Mouse (Mus musculus) neural tube, embryonic 11.5 days (tissue): ENCODE results near the gene Trim30a. TPM values are rescaled to one million over a fixed set of nuclear protein-coding genes. Genes with fewer than 3 reads are reported as not detected.
A peak's percentile ranks its signal among the peaks of the same experiment; 100 is the strongest.
"Not testable (repeated sequence)": the region's sequence is repeated elsewhere in the genome, so short reads cannot be mapped to it uniquely, and the experiment has no call there.

Source experiments
- ATAC-seq: fragments of 200-750 bp; cut with Nextera tagmentation; 2 replicates; pipeline ENCODE4 v1.8.0; 2017; ENCODE audit warnings: moderate number of reproducible peaks, mild to moderate bottlenecking, moderate TSS enrichment, moderate library complexity; ENCODE audit not compliant: insufficient read depth, low FRiP score, low TSS enrichment
- DNase-seq: peaks from one replicate; pipeline ENCODE4 v3.0.0-alpha.2; 2015; ENCODE audit warnings: low spot score
- H3K27ac ChIP-seq: fragments of 300-500 bp; sonication (generic); 2 replicates; pipeline ENCODE4 v1.5.1; 2014; ENCODE audit warnings: low read depth, mild to moderate bottlenecking, low read length
- H3K27me3 ChIP-seq: fragments of 300-500 bp; sonication (generic); 2 replicates; pipeline ENCODE4 v1.6.1; 2014; ENCODE audit warnings: mild to moderate bottlenecking, low read length, mixed read lengths; ENCODE audit not compliant: control insufficient read depth, insufficient read depth
- H3K36me3 ChIP-seq: fragments of 300-500 bp; sonication (generic); 2 replicates; pipeline ENCODE4 v1.6.1; 2014; ENCODE audit warnings: mild to moderate bottlenecking, low read length, moderate library complexity, mixed read lengths; ENCODE audit not compliant: control insufficient read depth, insufficient read depth
- H3K4me1 ChIP-seq: fragments of 300-500 bp; sonication (generic); 2 replicates; pipeline ENCODE4 v1.6.1; 2014; ENCODE audit warnings: low read length, mixed read lengths; ENCODE audit not compliant: control insufficient read depth, insufficient read depth
- H3K4me2 ChIP-seq: fragments of 300-500 bp; sonication (generic); 2 replicates; pipeline ENCODE4 v1.6.1; 2014; ENCODE audit warnings: low read depth, mild to moderate bottlenecking, moderate library complexity
- H3K4me3 ChIP-seq: fragments of 300-500 bp; sonication (generic); 2 replicates; pipeline ENCODE4 v1.5.1; 2014; ENCODE audit warnings: low read depth, low read length
- H3K9ac ChIP-seq: fragments of 300-500 bp; sonication (generic); 2 replicates; pipeline ENCODE4 v1.6.1; 2014; ENCODE audit warnings: mild to moderate bottlenecking, low read length
- H3K9me3 ChIP-seq: fragments of 300-500 bp; sonication (generic); 2 replicates; pipeline ENCODE4 v1.6.1; 2016; ENCODE audit warnings: low read length; ENCODE audit not compliant: control insufficient read depth
- WGBS: fragments of 180-500 bp; shearing (Covaris S2); extraction: QIAGEN DNeasy Blood & Tissue Kit; methylation state at CpG from one replicate; pipeline ENCODE4 v1.1.7; 2014; 5-methylcytosine and 5-hydroxymethylcytosine counted together
- polyA plus RNA-seq: library from polyadenylated mRNA; unstranded; fragments of >200 nt; fragmentation: Nextera tagmentation; extraction: Ambion mirVana; gene quantifications from 2 replicates; pipeline ENCODE4 v1.2.1, GENCODE M21; 2014

The Trim30a gene
- 0.95 and 1.1 TPM in 2 replicates for polyA plus RNA-seq

DNA sequence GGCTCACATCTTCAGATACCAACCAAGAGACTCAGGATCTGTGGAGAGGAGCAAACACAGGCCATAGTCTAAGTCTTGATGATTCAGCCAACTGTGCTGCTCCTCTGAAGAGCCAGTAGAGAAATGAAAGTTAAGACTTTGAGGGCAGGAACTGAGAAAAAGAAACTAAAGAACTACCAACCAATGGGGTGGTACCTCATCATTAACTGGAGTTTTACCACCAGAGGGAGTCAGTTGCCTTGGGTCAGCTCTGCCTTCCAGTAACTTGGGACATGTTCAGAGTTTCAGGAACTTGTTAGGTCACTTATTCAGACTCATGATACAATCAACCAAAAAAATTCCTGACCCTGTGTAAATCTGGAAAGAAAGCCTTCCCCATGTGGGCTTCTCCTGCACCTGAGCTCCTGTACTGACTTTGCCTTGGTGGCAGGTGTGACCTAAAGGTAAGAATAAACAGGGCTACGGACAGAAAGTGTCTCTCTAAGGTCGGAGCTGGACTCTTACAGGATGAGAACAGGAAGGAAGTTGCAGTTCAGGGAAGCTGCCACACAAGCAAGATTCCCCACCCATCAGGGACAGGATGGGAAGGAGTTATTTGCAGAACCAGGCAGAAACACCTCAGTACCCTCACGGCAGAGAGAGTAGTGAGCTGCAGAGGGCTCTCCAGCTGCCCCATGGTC lies at the start of gene Trim30a:
TSS of gene Trim30a (minus strand) at position 129 of the 680 bp plus-strand sequence.
- Histone ChIP-seq H3K9me3 (no peaks in the 10 kb centered on the region), H3K36me3 (no peaks in the 10 kb centered on the region), H3K9ac (no peak within 1 kb of the TSS), H3K4me2 (no peak within 1 kb of the TSS), H3K4me1 (no peaks in the 10 kb centered on the region), H3K27me3 (no peaks in the 10 kb centered on the region), H3K27ac (no peak within 1 kb of the TSS), H3K4me3 (no peak within 1 kb of the TSS)
- 78% methylated on average over 3 of the region's 3 CpGs for WGBS
- ATAC-seq (no peak), DNase-seq (no peak)

- not testable (repeated sequence) for DNase-seq, H3K4me1 ChIP-seq, H3K27me3 ChIP-seq, H3K4me3 ChIP-seq, H3K36me3 ChIP-seq, H3K9me3 ChIP-seq, H3K9ac ChIP-seq, ATAC-seq, H3K4me2 ChIP-seq, H3K27ac ChIP-seq
Observed at GRCm38 (mm10) chr7:104507421-104508065, 42.5 kb upstream of the Trim30a start, which contains the start of gene Trim30d. Trim30d (minus strand) TSS chr7:104507849.

DNA sequence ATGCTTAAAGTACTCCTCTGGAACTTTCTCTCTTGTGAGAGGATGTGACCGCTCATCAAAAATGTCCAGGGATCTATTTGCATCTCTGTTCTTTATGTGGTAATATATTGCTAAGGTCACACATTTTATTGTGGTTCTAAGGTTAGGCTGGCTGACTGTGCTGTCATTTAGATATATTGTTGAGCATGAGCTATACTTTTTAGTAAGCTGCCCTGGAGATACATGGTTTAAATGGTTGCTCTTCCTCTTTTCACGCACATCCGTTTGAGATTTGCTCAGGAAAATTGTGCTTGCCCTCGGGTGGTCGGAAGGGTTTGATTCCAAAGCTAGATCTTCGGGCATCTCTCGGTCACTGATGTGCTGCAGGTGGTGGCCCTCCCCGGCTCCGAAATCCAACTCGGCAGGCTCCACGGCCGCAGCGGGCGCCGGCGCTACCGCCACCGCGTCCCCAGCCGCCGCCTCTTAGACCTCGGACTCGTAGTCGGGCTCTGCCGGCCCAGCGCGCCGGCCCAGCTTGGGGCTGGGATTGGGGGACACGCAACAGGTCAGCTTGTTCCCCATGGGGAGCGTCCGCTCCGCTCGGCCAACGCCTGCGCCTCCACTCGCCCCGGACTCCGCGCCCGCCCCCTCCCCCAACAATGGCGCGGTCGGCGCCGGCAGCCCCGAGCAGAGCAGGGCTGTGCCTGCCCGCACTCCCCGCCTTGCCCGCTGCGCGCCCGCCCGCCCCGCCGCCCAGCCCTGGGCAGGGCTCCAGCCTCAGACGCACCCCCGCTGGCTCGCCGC lies 36.8 kb upstream of the Trim30a start:
- Histone ChIP-seq H3K4me3 (peak overlapping the region; percentile 47), H3K36me3 (no peaks in the 10 kb centered on the region)

DNA sequence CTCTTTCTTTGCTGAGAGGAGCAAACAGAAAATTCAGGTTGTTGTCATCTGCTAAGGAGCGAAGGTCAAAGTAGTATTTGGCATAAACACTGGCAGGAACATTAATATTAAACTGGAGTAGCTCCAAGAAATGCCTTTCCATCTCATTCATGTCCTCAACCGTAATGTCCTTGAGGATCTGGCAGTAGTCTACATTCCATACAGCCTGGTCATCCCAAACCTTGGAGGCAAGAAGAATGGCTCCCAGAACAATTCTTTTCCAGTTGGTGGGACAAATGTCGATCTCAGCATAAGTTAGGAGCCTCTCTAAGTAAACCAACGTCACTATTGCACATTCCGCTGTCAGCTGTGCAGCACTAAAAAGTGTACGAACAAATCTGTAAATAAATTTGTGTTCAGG lies 36.2 kb upstream of the Trim30a start:
- not testable (repeated sequence) for H3K9ac ChIP-seq, H3K9me3 ChIP-seq, H3K27ac ChIP-seq, ATAC-seq, H3K4me2 ChIP-seq, H3K27me3 ChIP-seq, DNase-seq, H3K36me3 ChIP-seq, H3K4me3 ChIP-seq, H3K4me1 ChIP-seq
- 69% methylated on average over 6 of the region's 6 CpGs for WGBS

More for the DNA sequence above, 36.8 kb upstream of the Trim30a start:
- Histone ChIP-seq H3K27me3 (no peaks in the 10 kb centered on the region), H3K9ac (peak overlapping the region; percentile 67), H3K4me2 (peak overlapping the region; percentile 58), H3K27ac (no peak overlapping the region), H3K9me3 (no peaks in the 10 kb centered on the region), H3K4me1 (no peaks in the 10 kb centered on the region)
- 3% methylated on average over 51 of the region's 59 CpGs for WGBS
- peak; percentile 58 for DNase-seq
- peak; percentile 98 for ATAC-seq

DNA sequence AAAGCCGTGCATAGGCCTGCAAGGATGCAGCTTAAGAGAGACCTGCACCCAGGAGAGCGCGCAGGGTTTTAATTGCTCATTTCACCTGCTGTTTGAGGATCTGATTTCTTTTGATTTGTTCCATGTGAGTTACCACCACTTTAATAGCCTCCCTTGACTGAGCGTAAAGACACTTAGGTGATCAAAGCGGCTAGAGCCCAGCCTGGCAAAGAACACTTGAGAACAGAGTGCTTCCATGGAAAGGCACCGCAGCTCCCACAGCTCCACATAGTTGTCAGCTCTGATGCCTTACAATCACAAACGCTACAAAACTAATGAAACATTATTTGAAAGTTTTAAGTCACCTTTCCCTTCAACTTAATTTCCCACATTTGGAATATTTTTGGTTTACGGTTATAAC lies 34.5 kb upstream of the Trim30a start:
- H3K27me3 ChIP-seq, DNase-seq, H3K4me3 ChIP-seq, H3K27ac ChIP-seq, H3K4me2 ChIP-seq, H3K9me3 ChIP-seq, ATAC-seq, H3K4me1 ChIP-seq, H3K36me3 ChIP-seq, H3K9ac ChIP-seq: not testable (repeated sequence)
- 56% methylated on average over 7 of the region's 8 CpGs for WGBS

GRCm38 (mm10) chr7:104445961-104446645 lies 18.9 kb downstream of the Trim30a start:
- Histone ChIP-seq H3K36me3 (no peaks in the 10 kb centered on the region), H3K9me3 (no peaks in the 10 kb centered on the region), H3K9ac (no peak overlapping the region), H3K4me3 (no peak overlapping the region), H3K4me2 (no peak overlapping the region), H3K4me1 (no peaks in the 10 kb centered on the region), H3K27me3 (no peaks in the 10 kb centered on the region), H3K27ac (no peak overlapping the region)
- 84% methylated on average over 2 of the region's 2 CpGs for WGBS
- no peak for DNase-seq
- no peak for ATAC-seq

GRCm38 (mm10) chr7:104404460-104404950 lies 60.5 kb downstream of the Trim30a start:
- 97% methylated on average over 3 of the region's 3 CpGs for WGBS
- Histone ChIP-seq H3K9ac (no peak overlapping the region), H3K27ac (no peak overlapping the region), H3K4me3 (no peak overlapping the region), H3K4me1 (no peaks in the 10 kb centered on the region), H3K27me3 (no peaks in the 10 kb centered on the region), H3K4me2 (no peak overlapping the region), H3K9me3 (no peaks in the 10 kb centered on the region), H3K36me3 (no peaks in the 10 kb centered on the region)
- ATAC-seq (no peak), DNase-seq (no peak)

DNA sequence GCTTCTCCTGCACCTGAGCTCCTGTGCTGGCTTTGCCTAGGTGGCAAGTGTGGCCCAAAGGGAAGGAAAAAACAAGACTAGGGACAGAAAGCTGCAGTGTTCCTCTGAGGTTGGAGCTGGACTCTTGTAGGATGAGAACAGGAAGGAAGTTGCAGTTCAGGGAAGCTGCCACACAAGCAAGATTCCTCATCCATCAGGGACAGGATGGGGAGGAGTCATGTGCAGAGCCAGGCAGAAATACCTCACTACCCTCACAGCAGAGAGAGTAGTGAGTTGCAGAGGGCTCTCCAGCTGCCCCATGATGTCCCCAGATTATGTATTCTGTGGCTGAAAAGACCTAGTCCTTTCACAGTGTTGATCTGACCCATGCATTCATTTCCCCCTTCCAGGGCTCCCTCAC lies 63.9 kb downstream of the Trim30a start:
- no peaks in the 10 kb centered on the region for H3K36me3 ChIP-seq
- H3K4me3 ChIP-seq = no peak overlapping the region
- H3K9me3 ChIP-seq = no peaks in the 10 kb centered on the region
- ATAC-seq (no peak), DNase-seq (no peak)
- no peaks in the 10 kb centered on the region for H3K27me3 ChIP-seq
- H3K4me1 ChIP-seq = no peaks in the 10 kb centered on the region
- H3K27ac ChIP-seq = no peak overlapping the region
- no peak overlapping the region for H3K9ac ChIP-seq
- no peak overlapping the region for H3K4me2 ChIP-seq
